Mouse (Mus musculus): Measurements from ENCODE around the gene Nde1. TPM values are rescaled to one million over a fixed set of nuclear protein-coding genes. Genes with fewer than 3 reads are reported as not detected.

The Nde1 gene
- polyA plus RNA-seq (2014; fragmentation: Illumina TruSeq; extraction: RNeasy Lipid Tissue Mini Kit (QIAGEN cat#74804); ENCODE audit: low read depth, low replicate concordance), result 21.3 TPM

GRCm38 (mm10) chr16:14162988-14163416 lies at the start of gene Nde1, which contains the start of gene Marf1:
Gene Nde1 (plus strand): TSS chr16:14163275.
Gene Marf1 (minus strand): TSS chr16:14163351.

Other genes with a start within 250 kb of the Nde1 start
- gene 2900011O08Rik, start 176.7 kb upstream of the Nde1 start, polyA plus RNA-seq (2014; fragmentation: Illumina TruSeq; extraction: RNeasy Lipid Tissue Mini Kit (QIAGEN cat#74804); ENCODE audit: low read depth, low replicate concordance), result 0.52 TPM
- not detected for gene Ifitm7, start 176.4 kb upstream of the Nde1 start, polyA plus RNA-seq (2014; fragmentation: Illumina TruSeq; extraction: RNeasy Lipid Tissue Mini Kit (QIAGEN cat#74804); ENCODE audit: low read depth, low replicate concordance)
- 124 TPM for gene Marf1, start 76 bp downstream of the Nde1 start, polyA plus RNA-seq (2014; fragmentation: Illumina TruSeq; extraction: RNeasy Lipid Tissue Mini Kit (QIAGEN cat#74804); ENCODE audit: low read depth, low replicate concordance)
- gene Myh11, start 128.1 kb downstream of the Nde1 start, polyA plus RNA-seq (2014; fragmentation: Illumina TruSeq; extraction: RNeasy Lipid Tissue Mini Kit (QIAGEN cat#74804); ENCODE audit: low read depth, low replicate concordance), result 3.1 TPM
- gene Fopnl, start 154.1 kb downstream of the Nde1 start, polyA plus RNA-seq (2014; fragmentation: Illumina TruSeq; extraction: RNeasy Lipid Tissue Mini Kit (QIAGEN cat#74804); ENCODE audit: low read depth, low replicate concordance), result 128 TPM
- 8.3 TPM for gene Abcc1, start 198.3 kb downstream of the Nde1 start, polyA plus RNA-seq (2014; fragmentation: Illumina TruSeq; extraction: RNeasy Lipid Tissue Mini Kit (QIAGEN cat#74804); ENCODE audit: low read depth, low replicate concordance)

All from adrenal gland, adult 10 weeks (tissue).